Mouse (Mus musculus) midbrain, postnatal 0 days (tissue): Measurements from ENCODE around the gene Olfr618. TPM values are rescaled to one million over a fixed set of nuclear protein-coding genes. Genes with fewer than 3 reads are reported as not detected.

ENCODE experiments used
- ATAC-seq: fragments of 200-750 bp; cut with Nextera tagmentation; 2 replicates; pipeline ENCODE4 v1.8.0; 2017; ENCODE audit warnings: moderate number of reproducible peaks, mild to moderate bottlenecking, moderate TSS enrichment, moderate library complexity; ENCODE audit not compliant: low FRiP score
- DNase-seq: peaks from one replicate; pipeline ENCODE4 v3.0.0-alpha.2; 2015; ENCODE audit warnings: low spot score
- H3K27ac ChIP-seq: fragments of 300-500 bp; sonication (generic); 2 replicates; pipeline ENCODE4 v1.5.1; 2014; ENCODE audit warnings: low read depth, mild to moderate bottlenecking, low read length, mixed read lengths
- H3K27me3 ChIP-seq: fragments of 300-500 bp; sonication (generic); 2 replicates; pipeline ENCODE4 v1.6.1; 2014; ENCODE audit warnings: low read length, control low read depth, mixed read lengths; ENCODE audit not compliant: insufficient read depth
- H3K36me3 ChIP-seq: fragments of 300-500 bp; sonication (generic); 2 replicates; pipeline ENCODE4 v1.6.1; 2014; ENCODE audit warnings: low read length, control low read depth, mixed read lengths; ENCODE audit not compliant: insufficient read depth
- H3K4me1 ChIP-seq: fragments of 300-500 bp; sonication (generic); 2 replicates; pipeline ENCODE4 v1.6.1; 2014; ENCODE audit warnings: mild to moderate bottlenecking, control low read depth, antibody characterized with exemption, low read length, mixed read lengths; ENCODE audit not compliant: insufficient read depth
- H3K4me2 ChIP-seq: fragments of 300-500 bp; sonication (generic); 2 replicates; pipeline ENCODE4 v1.6.1; 2014; ENCODE audit warnings: low read depth, mild to moderate bottlenecking, low read length, mixed read lengths; ENCODE audit not compliant: poor library complexity, severe bottlenecking
- H3K4me3 ChIP-seq: fragments of 300-500 bp; sonication (generic); 2 replicates; pipeline ENCODE4 v1.5.1; 2014; ENCODE audit warnings: low read depth, mild to moderate bottlenecking, low read length, moderate library complexity
- H3K9ac ChIP-seq: fragments of 300-500 bp; sonication (generic); replicated peaks from 2 replicates; pipeline ENCODE4 v1.6.1; 2014; ENCODE audit warnings: mild to moderate bottlenecking, low read length, moderate library complexity, mixed read lengths; ENCODE audit not compliant: poor library complexity, severe bottlenecking
- H3K9me3 ChIP-seq: fragments of 300-500 bp; sonication (generic); 2 replicates; pipeline ENCODE4 v1.6.1; 2016; ENCODE audit warnings: low read length, control low read depth
- CTCF ChIP-seq: IDR thresholded peaks from 2 replicates; pipeline ENCODE4 v1.5.1; 2016; ENCODE audit warnings: antibody characterized with exemption, mild to moderate bottlenecking
- WGBS: fragments of 180-500 bp; shearing (Covaris S2); extraction: QIAGEN DNeasy Blood & Tissue Kit; methylation state at CpG from one replicate; pipeline ENCODE4 v1.1.7; 2014; 5-methylcytosine and 5-hydroxymethylcytosine counted together
- microRNA-seq: library from miRNA; unstranded; fragments of <30 nt; microRNA quantifications from one replicate; pipeline ENCODE4, GENCODE M21; 2016; ENCODE audit warnings: borderline number of aligned reads
- polyA plus RNA-seq: library from polyadenylated mRNA; unstranded; fragments of >200 nt; fragmentation: Nextera tagmentation; extraction: Ambion mirVana; gene quantifications from 2 replicates; pipeline ENCODE4 v1.2.1, GENCODE M21; 2015
- total RNA-seq: library from RNA; depleted of rRNA; stranded (reverse); fragments of >200 nt; gene quantifications from 2 replicates; pipeline ENCODE4 v1.2.3, GENCODE M21; 2014; rRNA removed

The Olfr618 gene
- total and polyA plus RNA-seq, 2 experiments from 2014 or later, result not detected

GRCm38 (mm10) chr7:103600275-103600674 is 10.4 kb downstream of the Olfr618 start, which contains the start of gene Olfr619:
TSS of gene Olfr619 (plus strand) at chr7:103600575.
- no peak within 1 kb of the TSS for H3K4me2 ChIP-seq

GRCm38 (mm10) chr7:103607425-103607824 is 17.5 kb downstream of the Olfr618 start:
- H3K9me3 ChIP-seq, result no peaks in the 10 kb centered on the region
- H3K9ac ChIP-seq, result no peak overlapping the region
- H3K27me3 ChIP-seq, result no peaks in the 10 kb centered on the region
- H3K4me3 ChIP-seq, result no peak overlapping the region
- H3K27ac ChIP-seq, result no peak overlapping the region
- ATAC-seq (no peak), DNase-seq (no peak)
- no peaks in the 10 kb centered on the region for H3K4me1 ChIP-seq
- 88% methylated on average over 2 of the region's 2 CpGs for WGBS
- no peaks in the 10 kb centered on the region for H3K36me3 ChIP-seq
- no peak for TF ChIP-seq CTCF
- no peak overlapping the region for H3K4me2 ChIP-seq

More at GRCm38 (mm10) chr7:103600275-103600674, 10.4 kb downstream of the Olfr618 start, which contains the start of gene Olfr619:
- H3K27ac ChIP-seq, result no peak within 1 kb of the TSS
- H3K36me3 ChIP-seq, result no peaks in the 10 kb centered on the region
- DNase-seq (no peak), ATAC-seq (no peak)
- TF ChIP-seq CTCF, result no peak
- no peaks in the 10 kb centered on the region for H3K27me3 ChIP-seq
- H3K4me3 ChIP-seq, result no peak within 1 kb of the TSS
- H3K4me1 ChIP-seq, result no peaks in the 10 kb centered on the region
- H3K9ac ChIP-seq, result no peak within 1 kb of the TSS
- H3K9me3 ChIP-seq, result no peaks in the 10 kb centered on the region

- no peaks in the 10 kb centered on the region for H3K4me1 ChIP-seq
- no peak for ATAC-seq
- WGBS, result 84% methylated on average over 2 of the region's 2 CpGs
- no peaks in the 10 kb centered on the region for H3K36me3 ChIP-seq
- no peak within 1 kb of the TSS for H3K4me2 ChIP-seq
- H3K9me3 ChIP-seq, result no peaks in the 10 kb centered on the region
- no peak for TF ChIP-seq CTCF
- no peak within 1 kb of the TSS for H3K9ac ChIP-seq
- no peaks in the 10 kb centered on the region for H3K27me3 ChIP-seq
- H3K4me3 ChIP-seq, result no peak within 1 kb of the TSS
- H3K27ac ChIP-seq, result no peak within 1 kb of the TSS
- no peak for DNase-seq
Observed at GRCm38 (mm10) chr7:103612434-103612833, 22.5 kb downstream of the Olfr618 start, which contains the start of gene Olfr620. TSS of gene Olfr620 (minus strand) at chr7:103612534.

DNA sequence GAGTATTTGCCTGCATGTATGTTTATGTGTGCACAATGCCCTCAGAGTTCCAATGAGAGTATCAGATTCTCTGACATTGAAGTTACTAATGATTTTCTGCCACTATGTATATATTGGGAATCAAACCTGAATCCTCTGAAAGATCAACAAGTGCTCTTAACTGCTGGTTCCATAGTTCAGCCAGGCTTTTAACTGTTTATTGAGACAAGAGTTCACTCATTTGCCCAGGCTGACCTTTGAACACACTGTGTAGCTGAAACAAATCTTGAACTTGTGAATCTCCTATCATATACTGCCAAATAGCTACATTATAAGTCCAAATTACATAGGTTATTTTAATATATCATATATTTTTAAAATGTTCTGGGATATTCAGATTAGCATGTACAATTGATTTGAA is 46.9 kb downstream of the Olfr618 start:
- Histone ChIP-seq H3K4me2 (no peak overlapping the region), H3K4me3 (no peak overlapping the region), H3K9ac (no peak overlapping the region), H3K9me3 (no peaks in the 10 kb centered on the region), H3K27me3 (no peaks in the 10 kb centered on the region), H3K4me1 (no peaks in the 10 kb centered on the region), H3K27ac (no peak overlapping the region), H3K36me3 (no peaks in the 10 kb centered on the region)
- no peak for TF ChIP-seq CTCF
- no peak for DNase-seq
- ATAC-seq, result no peak

- H3K4me2 ChIP-seq, result no peak within 1 kb of the TSS
- H3K4me1 ChIP-seq, result no peaks in the 10 kb centered on the region
- H3K9ac ChIP-seq, result no peak within 1 kb of the TSS
- no peak for DNase-seq
- TF ChIP-seq CTCF, result no peak
- H3K9me3 ChIP-seq, result no peaks in the 10 kb centered on the region
- H3K27ac ChIP-seq, result no peak within 1 kb of the TSS
- H3K36me3 ChIP-seq, result no peaks in the 10 kb centered on the region
- no peaks in the 10 kb centered on the region for H3K27me3 ChIP-seq
- H3K4me3 ChIP-seq, result no peak within 1 kb of the TSS
- ATAC-seq, result no peak
- 80% methylated on average over 1 of the region's 1 CpGs for WGBS
Observed at GRCm38 (mm10) chr7:103642602-103643001, 52.7 kb downstream of the Olfr618 start, which contains the start of gene Olfr622. TSS of gene Olfr622 (minus strand) at chr7:103642702.

DNA sequence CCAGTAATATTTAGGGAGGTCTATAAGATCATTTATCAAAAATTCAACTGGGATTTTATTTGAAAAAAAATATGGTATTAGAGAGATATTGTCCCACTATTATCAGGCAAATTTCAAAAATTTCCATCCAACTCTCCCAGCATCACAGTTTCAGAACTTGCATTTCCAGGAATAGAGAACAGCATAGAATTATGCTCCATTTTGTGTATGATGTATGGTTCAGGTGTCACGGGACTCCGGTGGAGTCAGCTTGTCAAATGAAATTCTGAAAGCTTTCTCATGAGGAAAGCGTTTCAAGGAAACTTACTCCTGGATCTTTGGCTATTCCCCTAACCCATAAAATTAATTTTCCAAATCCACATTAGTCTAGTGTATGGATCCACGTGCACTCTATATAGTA is 54.2 kb downstream of the Olfr618 start:
- H3K27ac ChIP-seq, result no peak overlapping the region
- WGBS, result 88% methylated on average over 4 of the region's 4 CpGs
- H3K36me3 ChIP-seq, result no peaks in the 10 kb centered on the region
- H3K9ac ChIP-seq, result no peak overlapping the region
- no peaks in the 10 kb centered on the region for H3K4me1 ChIP-seq
- no peak for ATAC-seq
- no peak overlapping the region for H3K4me3 ChIP-seq
- H3K27me3 ChIP-seq, result no peaks in the 10 kb centered on the region
- no peak for DNase-seq
- no peaks in the 10 kb centered on the region for H3K9me3 ChIP-seq
- no peak overlapping the region for H3K4me2 ChIP-seq
- TF ChIP-seq CTCF, result no peak

Small RNAs within 50 kb of the gene (microRNA-seq; reads per million reads assigned to microRNA genes)
- gene Gm26506, result not detected

Other genes starting within 250 kb of the Olfr618 start
Only the 30 nearest of the 31 such genes appear.
- gene Olfr601, start 227.4 kb upstream of the Olfr618 start, total RNA-seq, result not detected in 2 replicates
- gene Olfr601, start 227.4 kb upstream of the Olfr618 start, polyA plus RNA-seq, result not detected in 2 replicates
- gene Olfr603, start 203.9 kb upstream of the Olfr618 start, total RNA-seq, result not detected in 2 replicates
- gene Olfr603, start 203.9 kb upstream of the Olfr618 start, polyA plus RNA-seq, result not detected in 2 replicates
- not detected in 2 replicates for gene Usp17lc, start 175.0 kb upstream of the Olfr618 start, total RNA-seq
- gene Usp17lc, start 175.0 kb upstream of the Olfr618 start, polyA plus RNA-seq, result not detected in 2 replicates
- gene Olfr605, start 144.7 kb upstream of the Olfr618 start, total RNA-seq, result not detected in 2 replicates
- not detected in 2 replicates for gene Olfr605, start 144.7 kb upstream of the Olfr618 start, polyA plus RNA-seq
- not detected in 2 replicates for gene Olfr606, start 141.1 kb upstream of the Olfr618 start, total RNA-seq
- gene Olfr606, start 141.1 kb upstream of the Olfr618 start, polyA plus RNA-seq, result not detected in 2 replicates
- gene Olfr607, start 126.0 kb upstream of the Olfr618 start, total RNA-seq, result not detected in 2 replicates
- not detected in 2 replicates for gene Olfr607, start 126.0 kb upstream of the Olfr618 start, polyA plus RNA-seq
- gene Olfr608, start 120.2 kb upstream of the Olfr618 start, total RNA-seq, result not detected in 2 replicates
- gene Olfr608, start 120.2 kb upstream of the Olfr618 start, polyA plus RNA-seq, result not detected in 2 replicates
- not detected in 2 replicates for gene Olfr609, start 92.0 kb upstream of the Olfr618 start, total RNA-seq
- gene Olfr609, start 92.0 kb upstream of the Olfr618 start, polyA plus RNA-seq, result not detected in 2 replicates
- not detected in 2 replicates for gene Olfr610, start 78.0 kb upstream of the Olfr618 start, total RNA-seq
- gene Olfr610, start 78.0 kb upstream of the Olfr618 start, polyA plus RNA-seq, result not detected in 2 replicates
- not detected in 2 replicates for gene Olfr611, start 69.3 kb upstream of the Olfr618 start, total RNA-seq
- gene Olfr611, start 69.3 kb upstream of the Olfr618 start, polyA plus RNA-seq, result not detected in 2 replicates
- not detected in 2 replicates for gene Olfr612, start 47.4 kb upstream of the Olfr618 start, total RNA-seq
- gene Olfr612, start 47.4 kb upstream of the Olfr618 start, polyA plus RNA-seq, result not detected in 2 replicates
- not detected in 2 replicates for gene Olfr613, start 42.0 kb upstream of the Olfr618 start, total RNA-seq
- gene Olfr613, start 42.0 kb upstream of the Olfr618 start, polyA plus RNA-seq, result not detected in 2 replicates
- not detected in 2 replicates for gene Olfr615, start 34.0 kb upstream of the Olfr618 start, total RNA-seq
- gene Olfr615, start 34.0 kb upstream of the Olfr618 start, polyA plus RNA-seq, result not detected in 2 replicates
- gene Olfr616, start 21.0 kb upstream of the Olfr618 start, total RNA-seq, result not detected in 2 replicates
- not detected in 2 replicates for gene Olfr616, start 21.0 kb upstream of the Olfr618 start, polyA plus RNA-seq
- not detected in 2 replicates for gene Olfr617, start 17.0 kb upstream of the Olfr618 start, total RNA-seq
- not detected in 2 replicates for gene Olfr617, start 17.0 kb upstream of the Olfr618 start, polyA plus RNA-seq
- gene Olfr619, start 10.5 kb downstream of the Olfr618 start, total RNA-seq, result not detected in 2 replicates
- gene Olfr619, start 10.5 kb downstream of the Olfr618 start, polyA plus RNA-seq, result not detected in 2 replicates
- not detected in 2 replicates for gene Olfr620, start 22.4 kb downstream of the Olfr618 start, total RNA-seq
- gene Olfr620, start 22.4 kb downstream of the Olfr618 start, polyA plus RNA-seq, result not detected in 2 replicates
- not detected in 2 replicates for gene Olfr622, start 52.6 kb downstream of the Olfr618 start, total RNA-seq
- not detected in 2 replicates for gene Olfr622, start 52.6 kb downstream of the Olfr618 start, polyA plus RNA-seq
- gene Olfr623, start 73.6 kb downstream of the Olfr618 start, total RNA-seq, result not detected in 2 replicates
- gene Olfr623, start 73.6 kb downstream of the Olfr618 start, polyA plus RNA-seq, result not detected in 2 replicates
- gene Olfr624, start 81.1 kb downstream of the Olfr618 start, total RNA-seq, result not detected in 2 replicates
- gene Olfr624, start 81.1 kb downstream of the Olfr618 start, polyA plus RNA-seq, result not detected in 2 replicates
- gene Olfr625-ps1, start 92.6 kb downstream of the Olfr618 start, total RNA-seq, result not detected in 2 replicates
- gene Olfr625-ps1, start 92.6 kb downstream of the Olfr618 start, polyA plus RNA-seq, result not detected in 2 replicates
- not detected in 2 replicates for gene Olfr243, start 124.6 kb downstream of the Olfr618 start, total RNA-seq
- gene Olfr243, start 124.6 kb downstream of the Olfr618 start, polyA plus RNA-seq, result not detected in 2 replicates
- not detected in 2 replicates for gene Olfr628, start 140.3 kb downstream of the Olfr618 start, total RNA-seq
- gene Olfr628, start 140.3 kb downstream of the Olfr618 start, polyA plus RNA-seq, result not detected in 2 replicates
- gene Olfr629, start 154.8 kb downstream of the Olfr618 start, total RNA-seq, result not detected in 2 replicates
- gene Olfr629, start 154.8 kb downstream of the Olfr618 start, polyA plus RNA-seq, result not detected in 2 replicates
- gene Olfr630, start 167.2 kb downstream of the Olfr618 start, total RNA-seq, result not detected in 2 replicates
- not detected in 2 replicates for gene Olfr630, start 167.2 kb downstream of the Olfr618 start, polyA plus RNA-seq
- not detected in 2 replicates for gene Olfr69, start 181.5 kb downstream of the Olfr618 start, total RNA-seq
- not detected in 2 replicates for gene Olfr69, start 181.5 kb downstream of the Olfr618 start, polyA plus RNA-seq
- not detected in 2 replicates for gene Olfr68, start 189.6 kb downstream of the Olfr618 start, total RNA-seq
- not detected in 2 replicates for gene Olfr68, start 189.6 kb downstream of the Olfr618 start, polyA plus RNA-seq
- gene Olfr67, start 201.7 kb downstream of the Olfr618 start, total RNA-seq, result not detected in 2 replicates
- gene Olfr67, start 201.7 kb downstream of the Olfr618 start, polyA plus RNA-seq, result not detected in 2 replicates
- gene Hbb-bt, start 223.9 kb downstream of the Olfr618 start, total RNA-seq, result 140 and 223 TPM in 2 replicates
- gene Hbb-bt, start 223.9 kb downstream of the Olfr618 start, polyA plus RNA-seq, result 153 and 165 TPM in 2 replicates
- 1,016 and 1,022 TPM in 2 replicates for gene Hbb-bs, start 238.0 kb downstream of the Olfr618 start, total RNA-seq
- gene Hbb-bs, start 238.0 kb downstream of the Olfr618 start, polyA plus RNA-seq, result 709 and 771 TPM in 2 replicates